Mouse (Mus musculus): ENCODE data around the gene Aldh6a1. TPM values are rescaled to one million over a fixed set of nuclear protein-coding genes. Genes with fewer than 3 reads are reported as not detected.

Aldh6a1 gene
- polyA plus RNA-seq, 1 experiment from 2014 or later: 38.6 TPM

Other genes starting within 250 kb of the Aldh6a1 start
- 5.9 and 7.1 TPM in 2 replicates for gene Elmsan1, start 232.1 kb downstream of the Aldh6a1 start, polyA plus RNA-seq (2014; fragmentation: Nextera tagmentation; extraction: Ambion mirVana)
- gene Ptgr2, start 165.8 kb downstream of the Aldh6a1 start, polyA plus RNA-seq (2014; fragmentation: Nextera tagmentation; extraction: Ambion mirVana): 62.5 and 74.7 TPM in 2 replicates
- gene Zfp410, start 134.2 kb downstream of the Aldh6a1 start, polyA plus RNA-seq (2014; fragmentation: Nextera tagmentation; extraction: Ambion mirVana): 56.0 and 58.0 TPM in 2 replicates
- gene Coq6, start 89.3 kb downstream of the Aldh6a1 start, polyA plus RNA-seq (2014; fragmentation: Nextera tagmentation; extraction: Ambion mirVana): 57.4 and 68.0 TPM in 2 replicates
- gene Fam161b, start 89.2 kb downstream of the Aldh6a1 start, polyA plus RNA-seq (2014; fragmentation: Nextera tagmentation; extraction: Ambion mirVana): 5.7 and 6.6 TPM in 2 replicates
- gene Entpd5, start 42.0 kb downstream of the Aldh6a1 start, polyA plus RNA-seq (2014; fragmentation: Nextera tagmentation; extraction: Ambion mirVana): 26.9 and 29.0 TPM in 2 replicates
- gene Bbof1, start 41.9 kb downstream of the Aldh6a1 start, polyA plus RNA-seq (2014; fragmentation: Nextera tagmentation; extraction: Ambion mirVana): 1.1 and 2.5 TPM in 2 replicates
- 21.6 and 26.1 TPM in 2 replicates for gene Rnf113a2, start 33.8 kb downstream of the Aldh6a1 start, polyA plus RNA-seq (2014; fragmentation: Nextera tagmentation; extraction: Ambion mirVana)
- gene Lin52, start 418 bp upstream of the Aldh6a1 start, polyA plus RNA-seq (2014; fragmentation: Nextera tagmentation; extraction: Ambion mirVana): 17.3 and 19.1 TPM in 2 replicates
- gene Vsx2, start 118.8 kb upstream of the Aldh6a1 start, polyA plus RNA-seq (2014; fragmentation: Nextera tagmentation; extraction: Ambion mirVana): not detected in 2 replicates
- 8.6 and 9.5 TPM in 2 replicates for gene Abcd4, start 166.4 kb upstream of the Aldh6a1 start, polyA plus RNA-seq (2014; fragmentation: Nextera tagmentation; extraction: Ambion mirVana)
- gene Vrtn, start 190.0 kb upstream of the Aldh6a1 start, polyA plus RNA-seq (2014; fragmentation: Nextera tagmentation; extraction: Ambion mirVana): not detected in 2 replicates
- not detected in 2 replicates for gene Syndig1l, start 247.8 kb upstream of the Aldh6a1 start, polyA plus RNA-seq (2014; fragmentation: Nextera tagmentation; extraction: Ambion mirVana)

Data from heart, embryonic 11.5 days (tissue).